Mouse (Mus musculus): Measurements from ENCODE around the gene Ddi2. TPM values are rescaled to one million over a fixed set of nuclear protein-coding genes. Genes with fewer than 3 reads are reported as not detected.

Ddi2 gene
- total RNA-seq, 4 experiments from 2014 or later: 26.1 to 34.6 (median 29.1) TPM

GRCm38 (mm10) chr4:141655908-141656608, 67.2 kb downstream of the Ddi2 start:
- no peak for DNase-seq (ENCODE audit: low spot score)

DNA sequence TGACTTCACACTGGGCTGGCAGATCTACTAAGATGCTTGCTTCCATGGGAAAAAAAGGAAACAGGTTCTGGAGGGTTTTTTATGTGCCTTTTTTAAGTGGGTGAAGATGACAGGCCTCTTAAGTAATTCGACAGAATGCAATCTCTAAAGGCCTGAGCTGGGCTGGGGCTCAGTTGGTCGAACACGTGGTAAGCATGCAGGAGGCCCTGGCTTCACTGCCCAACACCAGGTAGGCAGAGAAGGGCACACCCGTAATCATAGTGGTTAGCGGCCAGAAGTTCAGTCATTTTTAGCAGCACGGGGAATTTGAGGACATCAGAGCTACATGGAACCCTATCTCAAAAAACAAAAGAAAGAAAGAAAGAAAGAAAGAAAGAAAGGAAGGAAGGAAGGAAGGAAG, 68.7 kb downstream of the Ddi2 start:
- no peak for DNase-seq (ENCODE audit: low spot score)

- DNase-seq (ENCODE audit: low spot score): no peak
Measured at GRCm38 (mm10) chr4:141653813-141654212, 69.4 kb downstream of the Ddi2 start.

DNA sequence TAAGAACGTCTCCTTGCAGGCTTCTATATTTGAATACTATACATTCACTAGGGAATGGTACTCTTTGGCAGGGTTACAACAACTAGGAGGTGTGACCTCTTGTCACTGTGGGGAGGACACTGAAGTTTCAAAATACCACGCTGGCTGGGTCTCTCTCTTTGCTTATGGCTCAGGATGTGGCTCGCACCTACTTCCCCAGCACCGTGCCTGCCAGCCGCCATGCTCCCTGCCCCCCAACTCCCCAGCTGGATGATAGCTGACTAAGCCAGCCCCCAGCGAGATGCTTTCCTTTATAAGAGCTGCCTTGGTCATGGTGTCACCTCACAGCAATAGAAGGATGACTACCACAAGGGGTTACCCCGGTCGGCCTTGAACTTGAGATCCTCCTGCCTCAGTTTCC, 70.2 kb downstream of the Ddi2 start:
- no peak for DNase-seq (ENCODE audit: low spot score)

- DNase-seq (ENCODE audit: low spot score): no peak
Measured at GRCm38 (mm10) chr4:141651944-141652343, 71.3 kb downstream of the Ddi2 start.

- DNase-seq (ENCODE audit: low spot score): peak; percentile 53
Measured at GRCm38 (mm10) chr4:141651286-141651685, 71.9 kb downstream of the Ddi2 start.

GRCm38 (mm10) chr4:141649244-141649643, 74.0 kb downstream of the Ddi2 start:
- no peak for DNase-seq (ENCODE audit: low spot score)

DNA sequence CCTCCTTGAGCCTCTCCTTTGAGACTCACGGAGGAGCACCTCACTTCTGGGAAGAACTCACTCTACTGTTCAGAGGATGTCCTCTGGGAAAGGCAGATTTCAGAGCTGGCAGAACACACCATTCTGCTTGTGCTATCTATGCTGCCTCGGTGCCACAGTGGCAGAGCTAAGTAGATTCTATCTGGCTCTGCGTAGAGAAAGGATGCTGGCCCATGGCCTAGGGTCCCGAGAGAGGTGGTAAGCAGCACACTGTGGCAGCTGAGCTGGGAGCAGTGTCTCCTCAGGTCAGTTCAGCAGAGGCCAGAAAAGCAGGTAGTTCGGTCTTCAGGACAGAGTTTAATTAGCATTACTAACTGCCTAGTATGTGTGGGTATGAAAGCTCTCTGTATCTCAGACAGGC, 75.0 kb downstream of the Ddi2 start:
- DNase-seq (ENCODE audit: low spot score): peak; percentile 68

DNA sequence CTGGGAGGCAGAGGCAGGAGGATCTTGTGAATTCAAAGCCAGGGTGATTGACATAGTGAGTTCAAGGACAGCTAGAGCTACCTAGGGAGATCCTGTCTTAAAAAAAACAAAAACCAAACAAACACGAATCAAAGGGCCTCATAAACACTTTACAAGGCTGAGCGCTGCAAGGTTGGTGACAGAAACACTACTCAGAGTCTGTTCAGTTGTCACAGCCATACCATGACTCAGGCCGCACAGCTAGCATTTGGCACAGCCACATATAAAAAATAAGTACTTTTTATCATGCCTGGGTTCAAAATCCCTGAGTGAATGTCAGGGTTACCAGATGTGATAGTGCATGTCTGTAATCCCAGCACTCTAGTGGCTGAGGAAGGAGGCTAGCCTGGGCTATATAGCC, 76.0 kb downstream of the Ddi2 start:
- no peak for DNase-seq (ENCODE audit: low spot score)

DNA sequence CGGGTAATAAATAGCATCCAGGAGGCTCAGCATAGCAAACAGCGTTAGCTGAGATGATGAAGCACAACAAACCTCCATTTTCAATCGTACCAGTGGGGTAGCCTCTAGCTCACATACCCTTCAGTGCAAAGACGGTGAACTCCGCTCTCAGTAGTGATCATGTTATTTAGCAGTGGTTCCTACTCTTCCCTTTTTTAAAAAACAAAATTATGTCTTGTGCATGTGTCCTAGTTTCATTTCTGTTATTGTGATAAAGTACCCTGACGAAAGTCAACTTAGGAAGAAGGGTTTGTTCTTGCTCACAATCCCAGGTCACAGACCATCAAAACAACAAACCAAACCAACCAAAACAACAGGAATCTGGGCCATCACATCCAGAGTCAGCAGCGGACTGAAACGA, 77.2 kb downstream of the Ddi2 start:
- DNase-seq (ENCODE audit: low spot score): no peak

DNA sequence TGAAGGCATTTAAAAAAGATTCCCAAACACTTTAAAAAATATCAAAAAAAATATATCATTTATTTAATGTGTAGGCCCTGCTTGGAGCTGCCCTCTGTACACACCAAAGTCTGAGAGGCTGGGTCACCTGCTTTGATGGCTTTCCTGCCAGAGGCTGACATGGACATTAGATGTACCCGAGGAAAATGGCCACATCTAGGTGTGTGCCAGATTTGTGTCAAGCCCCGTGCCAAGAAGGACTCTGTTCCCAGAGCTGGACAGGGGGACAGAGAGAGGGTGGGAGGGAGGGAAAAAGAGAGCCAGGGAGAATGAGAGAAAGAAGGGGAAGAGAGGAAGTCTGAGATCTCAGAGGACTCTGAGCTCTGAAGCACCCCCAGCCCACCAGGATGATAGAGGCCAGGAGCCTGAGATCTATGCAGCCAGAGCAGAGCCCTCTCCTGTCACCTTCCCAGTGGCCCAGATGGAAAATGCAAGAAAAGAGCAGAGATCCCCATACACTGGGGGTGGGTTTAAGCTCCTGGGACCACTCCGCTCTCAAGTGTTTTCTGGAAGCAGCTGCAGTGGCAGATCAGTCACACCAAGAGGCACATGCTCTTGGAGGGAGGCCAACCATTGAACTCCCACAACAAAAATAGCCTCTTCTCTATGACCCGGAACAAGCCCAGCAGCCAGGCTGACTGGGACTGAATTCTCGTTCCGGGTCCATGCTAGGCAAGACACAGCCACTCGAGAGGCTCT, 79.9 kb downstream of the Ddi2 start:
- DNase-seq (ENCODE audit: low spot score): peak; percentile 89

- no peak for DNase-seq (ENCODE audit: low spot score)
Measured at GRCm38 (mm10) chr4:141641961-141642811, 81.0 kb downstream of the Ddi2 start.

- peak; percentile 79 for DNase-seq (ENCODE audit: low spot score)
Measured at GRCm38 (mm10) chr4:141641353-141641771, 81.9 kb downstream of the Ddi2 start.

DNA sequence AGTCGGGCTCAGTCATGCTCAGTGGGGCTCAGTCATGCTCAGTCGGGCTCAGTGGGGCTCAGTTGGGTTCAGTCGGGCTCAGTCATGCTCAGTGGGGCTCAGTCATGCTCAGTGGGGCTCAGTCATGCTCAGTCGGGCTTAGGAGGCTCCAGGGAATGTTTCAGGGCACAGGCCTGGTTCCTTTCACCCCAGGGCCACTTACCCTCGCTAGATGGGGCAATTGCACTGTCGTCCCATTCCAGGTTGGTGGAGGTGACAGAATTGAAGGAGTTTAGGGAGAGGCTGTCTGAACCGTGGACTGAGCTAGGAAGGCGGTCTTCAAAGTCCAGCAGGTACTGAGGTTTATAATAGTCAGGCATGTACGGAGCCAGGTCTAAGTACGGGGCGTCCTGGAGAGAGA, 83.7 kb downstream of the Ddi2 start:
- no peak for DNase-seq (ENCODE audit: low spot score)

DNA sequence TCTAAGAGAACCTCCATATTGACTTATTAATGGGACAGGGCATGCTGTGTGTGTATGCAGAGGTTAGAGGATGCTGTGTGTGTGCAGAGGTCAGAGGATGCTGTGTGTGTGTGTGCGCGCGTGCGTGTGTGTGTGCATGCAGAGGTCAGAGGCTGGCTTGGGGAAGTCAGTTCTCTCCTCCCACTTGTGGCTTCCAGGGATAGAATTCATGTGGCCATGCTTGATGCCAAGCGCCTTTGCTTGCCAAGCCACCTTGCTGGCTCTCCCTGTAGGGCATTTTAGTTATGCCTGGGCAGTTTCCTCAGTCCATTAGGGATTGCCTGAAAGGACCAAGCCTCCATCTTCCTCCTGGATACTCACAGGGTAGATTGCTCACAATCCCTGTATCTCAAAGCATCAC, 86.5 kb downstream of the Ddi2 start:
- DNase-seq (ENCODE audit: low spot score): peak; percentile 60

DNA sequence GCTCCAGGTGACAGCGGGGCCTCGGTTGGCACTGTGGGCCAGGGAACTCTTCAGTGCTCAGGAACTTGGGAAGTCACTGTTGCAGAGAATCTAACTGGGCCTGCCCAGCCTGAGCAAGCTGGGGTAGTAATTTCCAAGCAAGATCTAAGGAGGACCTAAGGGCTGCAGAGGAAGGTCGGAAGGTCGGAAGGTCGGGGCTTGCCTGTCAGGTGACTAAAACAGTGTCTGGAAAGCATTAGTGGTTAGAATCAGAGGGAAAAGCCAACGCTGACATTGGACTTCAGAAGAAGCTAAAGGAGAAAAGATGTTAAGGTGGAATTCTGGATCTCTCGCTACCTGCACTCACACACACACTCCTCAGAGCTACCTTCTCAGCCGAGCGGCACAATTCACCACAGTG, 87.2 kb downstream of the Ddi2 start:
- DNase-seq (ENCODE audit: low spot score): no peak

- no peak for DNase-seq (ENCODE audit: low spot score)
Measured at GRCm38 (mm10) chr4:141632111-141632873, 90.9 kb downstream of the Ddi2 start.

GRCm38 (mm10) chr4:141631250-141631649, 92.0 kb downstream of the Ddi2 start:
- no peak for DNase-seq (ENCODE audit: low spot score)

- DNase-seq (ENCODE audit: low spot score): no peak
Measured at GRCm38 (mm10) chr4:141630021-141630420, 93.2 kb downstream of the Ddi2 start.

DNA sequence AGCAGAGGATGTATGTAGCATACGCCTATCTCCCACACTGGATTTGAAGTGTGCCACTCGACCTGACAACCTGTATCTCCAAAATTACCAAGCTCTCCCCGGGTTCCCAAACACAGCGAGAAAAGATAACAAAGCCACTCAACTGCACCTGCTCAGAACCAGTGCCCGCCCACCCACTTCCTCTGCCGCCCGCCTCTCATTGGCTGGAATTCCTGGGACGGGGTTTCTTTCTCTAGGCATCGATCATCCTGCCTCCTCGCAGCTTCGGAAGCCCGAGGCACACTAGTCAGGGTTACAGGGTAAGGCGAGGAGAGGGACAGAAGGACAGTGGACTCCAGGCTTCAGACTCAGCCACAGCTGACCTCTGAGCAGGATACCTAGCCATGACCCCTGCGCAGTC, 94.6 kb downstream of the Ddi2 start:
- no peak for DNase-seq (ENCODE audit: low spot score)

Measured in heart, adult 8-10 months (tissue).